Comparison of ENCODE assay signal across 27 mouse cellular contexts in genomic region chr15:93950441-93950840, GRCm38 (mm10).
"Had no signal": no experiment of that assay in that cellular context is flagged by ENCODE, and none has a peak within 500 bp of the region (broad histone marks: within the 10 kb centered on the region; RNA-seq: fewer than 3 reads in every experiment).

No protein-coding gene starts in this region.

- H3K36me3 ChIP-seq: heart, embryonic 10.5 days; heart, embryonic 12.5 days; hindbrain, embryonic 10.5 days; hindbrain, embryonic 12.5 days; hindbrain, embryonic 15.5 days; kidney, embryonic 15.5 days; limb, embryonic 10.5 days; limb, embryonic 12.5 days; liver, embryonic 12.5 days had no signal

- H3K4me3 ChIP-seq: gastrocnemius, adult 2 months; heart, embryonic 10.5 days; heart, embryonic 12.5 days; hindbrain, embryonic 10.5 days; hindbrain, embryonic 12.5 days; hindbrain, embryonic 15.5 days; kidney, embryonic 15.5 days; layer of hippocampus, adult 2 months; left cerebral cortex, adult 2 months; limb, embryonic 10.5 days; limb, embryonic 12.5 days; liver, embryonic 12.5 days had no signal

- H3K9me3 ChIP-seq: heart, embryonic 10.5 days; heart, embryonic 12.5 days; hindbrain, embryonic 10.5 days; hindbrain, embryonic 12.5 days; hindbrain, embryonic 15.5 days; kidney, embryonic 15.5 days; limb, embryonic 10.5 days; limb, embryonic 12.5 days; liver, embryonic 12.5 days had no signal

- H3K4me1 ChIP-seq: heart, embryonic 10.5 days; heart, embryonic 12.5 days; hindbrain, embryonic 10.5 days; hindbrain, embryonic 12.5 days; hindbrain, embryonic 15.5 days; kidney, embryonic 15.5 days; limb, embryonic 10.5 days; limb, embryonic 12.5 days; liver, embryonic 12.5 days had no signal

- H3K27me3 ChIP-seq: heart, embryonic 12.5 days; hindbrain, embryonic 12.5 days; hindbrain, embryonic 15.5 days; kidney, embryonic 15.5 days; limb, embryonic 12.5 days; liver, embryonic 12.5 days had no signal

- H3K27ac ChIP-seq: gastrocnemius, adult 2 months; heart, embryonic 10.5 days; hindbrain, embryonic 10.5 days; hindbrain, embryonic 12.5 days; hindbrain, embryonic 15.5 days; hindbrain, postnatal 0 days; kidney, embryonic 15.5 days; kidney, postnatal 0 days; layer of hippocampus, adult 2 months; left cerebral cortex, adult 2 months; limb, embryonic 10.5 days; limb, embryonic 12.5 days; liver, embryonic 12.5 days; liver, embryonic 14.5 days had no signal

- H3K4me2 ChIP-seq: heart, embryonic 12.5 days; hindbrain, embryonic 12.5 days; hindbrain, embryonic 15.5 days; kidney, embryonic 15.5 days; limb, embryonic 12.5 days; liver, embryonic 12.5 days had no signal

- DNase-seq: gastrocnemius, adult 2 months; gastrocnemius, postnatal 10 days; gastrocnemius, postnatal 25 days; heart, adult 18-20 months; heart, postnatal 10 days; heart, postnatal 4 days; kidney, adult 11 months; kidney, adult 2 months; kidney, adult 9 months; kidney, postnatal 14 days; kidney, postnatal 36 days; liver had no signal

- ATAC-seq: hindbrain, postnatal 0 days; intestine, embryonic 16.5 days; liver, embryonic 12.5 days had no signal

- H3K9ac ChIP-seq: heart, embryonic 12.5 days; hindbrain, embryonic 12.5 days; hindbrain, embryonic 15.5 days; kidney, embryonic 15.5 days; limb, embryonic 12.5 days; liver, embryonic 12.5 days; liver, embryonic 14.5 days had no signal
